Mouse (Mus musculus) frontal cortex, postnatal 25 days (tissue): ENCODE data around the gene Mapk14.

Source experiments
- DNase-seq, 2 experiments: peaks; one replicate each; pipeline ENCODE4 v3.0.0; 2022; ENCODE audit warnings: low spot score in 2 of 2

Gene Mapk14

DNA sequence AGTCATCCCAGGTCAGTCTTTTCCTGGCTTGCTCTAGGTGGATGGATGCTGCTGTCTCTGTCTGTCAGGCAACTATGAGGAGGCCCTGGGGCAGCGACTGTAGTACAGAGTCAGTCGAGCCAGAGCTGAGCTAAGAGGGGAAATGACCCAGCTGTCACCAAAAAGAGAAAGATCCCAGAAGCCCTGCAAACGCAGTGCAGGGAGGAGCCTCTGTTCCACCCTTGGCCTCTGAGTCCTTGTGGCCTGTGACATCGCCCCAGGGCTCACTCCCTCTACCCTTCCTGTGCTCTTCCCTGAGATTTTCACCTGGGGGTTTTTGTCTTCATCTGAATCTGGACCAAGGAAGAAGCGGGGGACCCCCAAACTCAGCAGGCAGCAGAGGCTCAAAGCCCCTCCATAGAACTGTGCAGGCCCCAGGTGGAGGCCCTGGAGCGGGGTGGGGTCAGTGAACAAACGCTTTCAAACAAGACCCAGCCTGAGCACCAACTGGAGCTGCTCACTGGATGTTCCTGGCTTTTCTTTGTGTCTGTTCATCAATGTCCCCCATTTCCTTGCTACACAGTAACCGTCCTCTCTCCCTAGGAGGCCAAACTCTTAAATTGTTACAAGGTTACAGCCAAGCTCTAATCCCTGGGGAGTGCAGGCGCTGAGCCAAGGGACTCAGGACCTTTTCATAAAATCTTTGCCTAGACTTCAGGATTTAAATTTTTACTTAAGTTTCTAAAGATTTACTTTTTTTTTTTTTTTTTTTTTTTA is 90.3 kb downstream of the Mapk14 start:
- DNase-seq = no peak

- DNase-seq = no peak
Measured at GRCm38 (mm10) chr17:28785036-28785435, 93.9 kb downstream of the Mapk14 start.

- DNase-seq = no peak
Measured at GRCm38 (mm10) chr17:28787507-28787906, 96.4 kb downstream of the Mapk14 start.

GRCm38 (mm10) chr17:28797031-28797430 is 105.9 kb downstream of the Mapk14 start:
- DNase-seq = no peak
